Mouse (Mus musculus) liver, postnatal 0 days (tissue): ENCODE results near the gene Ptcra. TPM values are rescaled to one million over a fixed set of nuclear protein-coding genes. Genes with fewer than 3 reads are reported as not detected.
"Not testable (repeated sequence)": the region's sequence is repeated elsewhere in the genome, so short reads cannot be mapped to it uniquely, and the experiment has no call there.

Experiments
- ATAC-seq: fragments of 200-750 bp; cut with Nextera tagmentation; 2 replicates; pipeline ENCODE4 v1.8.0; 2017; ENCODE audit warnings: mild to moderate bottlenecking, moderate library complexity
- DNase-seq: peaks from one replicate; pipeline ENCODE4 v3.0.0-alpha.2; 2016
- H3K27ac ChIP-seq: fragments of 300-500 bp; sonication (generic); 2 replicates; pipeline ENCODE4 v1.5.1; 2014; ENCODE audit warnings: antibody characterized with exemption, moderate library complexity, mild to moderate bottlenecking, low read depth
- H3K27me3 ChIP-seq: fragments of 300-500 bp; sonication (generic); 2 replicates; pipeline ENCODE4 v1.6.1; 2014; ENCODE audit warnings: low read length, control low read depth, mixed read lengths; ENCODE audit not compliant: insufficient read depth
- H3K36me3 ChIP-seq: fragments of 300-500 bp; sonication (generic); replicated peaks from 2 replicates; pipeline ENCODE4 v1.6.1; 2014; ENCODE audit warnings: mild to moderate bottlenecking, control low read depth, low read length, moderate library complexity, mixed read lengths; ENCODE audit not compliant: insufficient read depth
- H3K4me1 ChIP-seq: fragments of 300-500 bp; sonication (generic); 2 replicates; pipeline ENCODE4 v1.6.1; 2014; ENCODE audit warnings: antibody characterized with exemption, mild to moderate bottlenecking, control low read depth; ENCODE audit not compliant: insufficient read depth
- H3K4me2 ChIP-seq: fragments of 300-500 bp; sonication (generic); 2 replicates; pipeline ENCODE4 v1.6.1; 2014; ENCODE audit warnings: low read depth, mild to moderate bottlenecking, low read length, moderate library complexity, mixed read lengths
- H3K4me3 ChIP-seq: fragments of 300-500 bp; sonication (generic); 2 replicates; pipeline ENCODE4 v1.5.1; 2014; ENCODE audit warnings: low read depth, low read length
- H3K9ac ChIP-seq: fragments of 300-500 bp; sonication (generic); replicated peaks from 2 replicates; pipeline ENCODE4 v1.6.1; 2014; ENCODE audit warnings: mild to moderate bottlenecking, moderate library complexity
- H3K9me3 ChIP-seq: fragments of 300-500 bp; sonication (generic); 2 replicates; pipeline ENCODE4 v1.6.1; 2016; ENCODE audit warnings: mild to moderate bottlenecking, control low read depth, low read length, mixed read lengths
- CTCF ChIP-seq: sonication (generic); IDR thresholded peaks from 2 replicates; pipeline ENCODE4 v1.5.1; 2016; ENCODE audit warnings: antibody characterized with exemption, low read depth
- EP300 ChIP-seq: IDR thresholded peaks from 2 replicates; pipeline ENCODE4 v1.6.1; 2016; ENCODE audit warnings: antibody characterized with exemption, low read depth, mild to moderate bottlenecking
- WGBS: fragments of 180-500 bp; shearing (Covaris S2); extraction: QIAGEN DNeasy Blood & Tissue Kit; methylation state at CpG from one replicate; pipeline ENCODE4 v1.1.7; 2014; ENCODE audit not compliant: insufficient replicate concordance; 5-methylcytosine and 5-hydroxymethylcytosine counted together
- polyA plus RNA-seq: library from polyadenylated mRNA; unstranded; fragments of >200 nt; fragmentation: Nextera tagmentation; extraction: Ambion mirVana; gene quantifications from 2 replicates; pipeline ENCODE4 v1.2.1, GENCODE M21; 2015

The Ptcra gene
- polyA plus RNA-seq, 1 experiment from 2014 or later: 0.14 TPM

- no peak overlapping the region for H3K27ac ChIP-seq
- no peak for TF ChIP-seq EP300
- H3K4me3 ChIP-seq: no peak overlapping the region
- WGBS: 40% methylated on average over 8 of the region's 8 CpGs
- no peaks in the 10 kb centered on the region for H3K27me3 ChIP-seq
- DNase-seq (peak; percentile 66), ATAC-seq (0 out of 2 replicates have a peak, but pooled peaks have one; percentile 21)
- no peaks in the 10 kb centered on the region for H3K9me3 ChIP-seq
- H3K4me1 ChIP-seq: peaks cover 12% of the 10 kb centered on the region
- no peak overlapping the region for H3K9ac ChIP-seq
- no peaks in the 10 kb centered on the region for H3K36me3 ChIP-seq
- no peak overlapping the region for H3K4me2 ChIP-seq
These were observed 4.4 kb upstream of the Ptcra start for GRCm38 (mm10) chr17:46767868-46768267.

- not testable (repeated sequence) for H3K4me2 ChIP-seq, H3K4me3 ChIP-seq, DNase-seq, ATAC-seq, H3K27me3 ChIP-seq, H3K4me1 ChIP-seq, H3K36me3 ChIP-seq, H3K9me3 ChIP-seq, H3K27ac ChIP-seq, H3K9ac ChIP-seq
- 75% methylated on average over 8 of the region's 9 CpGs for WGBS
These were observed 1.4 kb upstream of the Ptcra start for GRCm38 (mm10) chr17:46764916-46765315.

- H3K27me3 ChIP-seq: no peaks in the 10 kb centered on the region
- no peaks in the 10 kb centered on the region for H3K4me1 ChIP-seq
- DNase-seq (no peak), ATAC-seq (no peak)
- H3K4me3 ChIP-seq: no peak overlapping the region
- no peak overlapping the region for H3K9ac ChIP-seq
- H3K4me2 ChIP-seq: no peak overlapping the region
- TF ChIP-seq EP300 (no peak), CTCF (no peak)
- 82% methylated on average over 12 of the region's 12 CpGs for WGBS
- H3K36me3 ChIP-seq: no peaks in the 10 kb centered on the region
- no peaks in the 10 kb centered on the region for H3K9me3 ChIP-seq
- no peak overlapping the region for H3K27ac ChIP-seq
These were observed 4.8 kb downstream of the Ptcra start for GRCm38 (mm10) chr17:46758753-46759152.

- H3K27ac ChIP-seq: peak within 1 kb of the TSS; percentile 97
- H3K4me3 ChIP-seq: peak within 1 kb of the TSS; percentile 61
- ATAC-seq: peak; percentile 98
- peaks cover 8% of the 10 kb centered on the region; the same call in 1 of the 2 replicates for H3K36me3 ChIP-seq
- peak within 1 kb of the TSS; percentile 91 for H3K4me2 ChIP-seq
- peak within 1 kb of the TSS; percentile 79 for H3K9ac ChIP-seq
- no peaks in the 10 kb centered on the region for H3K27me3 ChIP-seq
- under 1% methylated on average over 48 of the region's 58 CpGs for WGBS
- DNase-seq: peak; percentile 99
- no peaks in the 10 kb centered on the region for H3K9me3 ChIP-seq
- peaks cover 35% of the 10 kb centered on the region for H3K4me1 ChIP-seq
- TF ChIP-seq EP300: peak; percentile 52
- no peak for TF ChIP-seq CTCF
These were observed 11.5 kb downstream of the Ptcra start, which contains the start of gene Cnpy3 for GRCm38 (mm10) chr17:46751794-46752556. Gene Cnpy3 (minus strand): TSS chr17:46752214.

- peak; percentile 23 for ATAC-seq
- Histone ChIP-seq H3K9me3 (no peaks in the 10 kb centered on the region), H3K4me2 (peak overlapping the region; percentile 91), H3K36me3 (peaks cover 8% of the 10 kb centered on the region; the same call in 1 of the 2 replicates), H3K27me3 (no peaks in the 10 kb centered on the region), H3K4me1 (peaks cover 36% of the 10 kb centered on the region), H3K4me3 (peak overlapping the region; percentile 61), H3K27ac (peak overlapping the region; percentile 97), H3K9ac (peak overlapping the region; percentile 79)
- no peak for DNase-seq
- WGBS: 8% methylated on average over 16 of the region's 16 CpGs
- TF ChIP-seq CTCF (no peak), EP300 (no peak)
These were observed 12.3 kb downstream of the Ptcra start for GRCm38 (mm10) chr17:46751056-46751793.

GRCm38 (mm10) chr17:46750580-46750979 is 12.9 kb downstream of the Ptcra start:
- 69% methylated on average over 4 of the region's 4 CpGs for WGBS
- H3K36me3 ChIP-seq: peaks cover 12% of the 10 kb centered on the region; the same call in 1 of the 2 replicates
- no peak for ATAC-seq
- no peak for DNase-seq
- no peaks in the 10 kb centered on the region for H3K9me3 ChIP-seq
- peak overlapping the region; percentile 91 for H3K4me2 ChIP-seq
- H3K27me3 ChIP-seq: no peaks in the 10 kb centered on the region
- H3K27ac ChIP-seq: peak overlapping the region; percentile 97
- no peak for TF ChIP-seq EP300
- no peak for TF ChIP-seq CTCF
- H3K9ac ChIP-seq: peak overlapping the region; percentile 79
- H3K4me3 ChIP-seq: peak overlapping the region; percentile 61
- peaks cover 36% of the 10 kb centered on the region for H3K4me1 ChIP-seq
